Mouse (Mus musculus) neural tube, embryonic 15.5 days (tissue): ENCODE data around the gene Gm42420. TPM values are rescaled to one million over a fixed set of nuclear protein-coding genes. Genes with fewer than 3 reads are reported as not detected.

Experiments
- ATAC-seq: fragments of 200-750 bp; cut with Nextera tagmentation; 2 replicates; pipeline ENCODE4 v1.8.0; 2017; ENCODE audit warnings: mild to moderate bottlenecking, moderate TSS enrichment, moderate library complexity; ENCODE audit not compliant: low FRiP score
- H3K27ac ChIP-seq: fragments of 300-500 bp; sonication (generic); replicated peaks from 2 replicates; pipeline ENCODE4 v1.5.1; 2015; ENCODE audit warnings: mild to moderate bottlenecking, inconsistent platforms
- H3K27me3 ChIP-seq: fragments of 300-500 bp; sonication (generic); replicated peaks from 2 replicates; pipeline ENCODE4 v1.6.1; 2015; ENCODE audit warnings: inconsistent platforms
- H3K36me3 ChIP-seq: fragments of 300-500 bp; sonication (generic); 2 replicates; pipeline ENCODE4 v1.6.1; 2015; ENCODE audit warnings: inconsistent platforms
- H3K4me1 ChIP-seq: fragments of 300-500 bp; sonication (generic); 2 replicates; pipeline ENCODE4 v1.6.1; 2015; ENCODE audit warnings: inconsistent platforms
- H3K4me2 ChIP-seq: fragments of 300-500 bp; sonication (generic); 2 replicates; pipeline ENCODE4 v1.6.1; 2015; ENCODE audit warnings: inconsistent platforms, mild to moderate bottlenecking, moderate library complexity
- H3K4me3 ChIP-seq: fragments of 300-500 bp; sonication (generic); replicated peaks from 2 replicates; pipeline ENCODE4 v1.5.1; 2015; ENCODE audit warnings: mild to moderate bottlenecking, inconsistent platforms
- H3K9ac ChIP-seq: fragments of 300-500 bp; sonication (generic); replicated peaks from 2 replicates; pipeline ENCODE4 v1.6.1; 2015; ENCODE audit warnings: mild to moderate bottlenecking, inconsistent platforms
- H3K9me3 ChIP-seq: fragments of 300-500 bp; sonication (generic); replicated peaks from 2 replicates; pipeline ENCODE4 v1.6.1; 2016; ENCODE audit warnings: inconsistent platforms
- WGBS: fragments of 180-500 bp; shearing (Covaris S2); methylation state at CpG from one replicate; pipeline ENCODE4 v1.1.7; 2015; ENCODE audit warnings: mixed read lengths; 5-methylcytosine and 5-hydroxymethylcytosine counted together
- polyA plus RNA-seq: library from polyadenylated mRNA; unstranded; fragments of >200 nt; fragmentation: Nextera tagmentation; extraction: Ambion mirVana; gene quantifications from 2 replicates; pipeline ENCODE4 v1.2.1, GENCODE M21; 2015

Gene Gm42420
- polyA plus RNA-seq, 1 experiment from 2014 or later: 2.0 TPM

DNA sequence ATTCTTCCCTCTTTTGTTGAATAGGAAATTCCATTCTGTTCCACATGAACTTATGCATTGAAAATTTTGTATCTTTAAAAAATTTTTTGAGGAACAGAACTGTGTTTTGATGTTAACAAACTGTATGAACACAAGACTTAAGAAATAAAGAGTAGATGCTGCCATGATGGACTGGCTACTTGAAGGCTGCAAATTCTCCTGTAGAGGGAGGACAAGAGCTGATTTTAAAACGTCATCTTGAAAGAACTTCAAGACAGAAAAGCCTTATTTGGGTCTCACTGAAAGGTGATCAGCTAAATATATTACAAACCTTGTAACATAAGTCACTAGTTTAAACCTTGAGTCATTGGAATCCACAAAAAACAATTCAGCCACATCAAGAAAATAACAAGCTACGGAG is 24.7 kb downstream of the Gm42420 start:
- Histone ChIP-seq H3K4me3 (no peak overlapping the region), H3K9ac (no peak overlapping the region), H3K4me1 (no peaks in the 10 kb centered on the region), H3K4me2 (no peak overlapping the region), H3K9me3 (no peaks in the 10 kb centered on the region), H3K27ac (no peak overlapping the region), H3K36me3 (peaks cover 27% of the 10 kb centered on the region), H3K27me3 (no peaks in the 10 kb centered on the region)
- WGBS: 61% methylated on average over 2 of the region's 2 CpGs
- no peak for ATAC-seq

DNA sequence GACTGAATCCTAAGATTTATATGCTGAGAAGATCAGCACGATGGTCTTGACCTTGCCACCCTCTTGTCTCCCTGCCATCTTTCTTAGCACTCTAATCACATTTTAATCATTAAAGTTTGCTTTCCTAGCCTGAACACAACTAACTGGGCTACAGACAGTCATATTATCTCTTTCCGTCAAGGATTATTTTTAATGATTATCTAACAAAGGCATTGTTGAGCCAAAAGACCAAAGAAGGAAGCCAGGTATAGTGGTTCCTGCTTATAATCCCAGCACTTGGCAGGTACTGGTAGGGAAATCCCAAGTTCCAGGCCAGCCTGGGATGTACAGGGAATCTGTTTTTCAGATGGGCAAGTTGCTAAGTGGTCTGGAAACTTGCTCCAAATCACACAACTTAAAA is 25.7 kb downstream of the Gm42420 start:
- H3K27me3 ChIP-seq: no peaks in the 10 kb centered on the region
- no peak overlapping the region for H3K27ac ChIP-seq
- no peak overlapping the region for H3K9ac ChIP-seq
- peaks cover 35% of the 10 kb centered on the region for H3K36me3 ChIP-seq
- no peak overlapping the region for H3K4me3 ChIP-seq
- no peak overlapping the region for H3K4me2 ChIP-seq
- no peaks in the 10 kb centered on the region for H3K4me1 ChIP-seq
- 92% methylated on average over 2 of the region's 2 CpGs for WGBS
- no peaks in the 10 kb centered on the region for H3K9me3 ChIP-seq
- ATAC-seq: no peak

Other genes starting within 250 kb of the Gm42420 start
- 52.6 and 53.1 TPM in 2 replicates for gene Slc37a3, start 208.1 kb upstream of the Gm42420 start, polyA plus RNA-seq
- gene Rab19, start 204.6 kb upstream of the Gm42420 start, polyA plus RNA-seq: 0.09 and 1.9 TPM in 2 replicates
- gene Mkrn1, start 165.3 kb upstream of the Gm42420 start, polyA plus RNA-seq: 203 and 231 TPM in 2 replicates
- 14.8 and 15.0 TPM in 2 replicates for gene Dennd2a, start 27.9 kb upstream of the Gm42420 start, polyA plus RNA-seq
- gene Adck2, start 11.9 kb upstream of the Gm42420 start, polyA plus RNA-seq: 44.8 and 45.3 TPM in 2 replicates
- gene Ndufb2, start 6.8 kb downstream of the Gm42420 start, polyA plus RNA-seq: 495 and 582 TPM in 2 replicates
- 22.5 and 26.0 TPM in 2 replicates for gene Braf, start 139.7 kb downstream of the Gm42420 start, polyA plus RNA-seq
- gene Mrps33, start 225.2 kb downstream of the Gm42420 start, polyA plus RNA-seq: 170 and 195 TPM in 2 replicates